Mouse (Mus musculus) right cerebral cortex, postnatal 25 days (tissue): ENCODE results near the gene Nus1.

Experiments used
- DNase-seq: peaks from one replicate; pipeline ENCODE4 v3.0.0; 2022

Nus1 gene

GRCm38 (mm10) chr10:52417299-52417997 is at the start of gene Nus1:
TSS of gene Nus1 (plus strand) at chr10:52417547.
- peak; percentile 96 for DNase-seq

DNA sequence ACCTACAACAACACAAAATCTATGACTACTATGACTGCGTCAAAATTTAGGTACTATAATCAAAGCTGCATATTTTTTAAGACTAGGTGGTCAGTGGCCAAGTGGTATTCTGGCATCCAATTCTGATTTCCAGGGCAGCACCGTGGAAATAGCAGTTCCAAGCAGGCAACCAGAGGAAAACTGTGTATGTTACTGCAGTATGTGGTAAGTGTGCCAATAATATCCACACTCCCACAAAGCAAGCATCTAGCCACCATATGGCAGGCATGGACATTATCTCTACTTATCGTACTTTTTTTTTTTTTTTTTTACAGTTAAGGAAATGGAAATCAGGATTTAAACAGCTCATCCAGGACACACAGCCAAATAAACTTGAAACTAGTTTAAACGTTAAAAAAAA is 49.0 kb upstream of the Nus1 start:
- no peak for DNase-seq

DNA sequence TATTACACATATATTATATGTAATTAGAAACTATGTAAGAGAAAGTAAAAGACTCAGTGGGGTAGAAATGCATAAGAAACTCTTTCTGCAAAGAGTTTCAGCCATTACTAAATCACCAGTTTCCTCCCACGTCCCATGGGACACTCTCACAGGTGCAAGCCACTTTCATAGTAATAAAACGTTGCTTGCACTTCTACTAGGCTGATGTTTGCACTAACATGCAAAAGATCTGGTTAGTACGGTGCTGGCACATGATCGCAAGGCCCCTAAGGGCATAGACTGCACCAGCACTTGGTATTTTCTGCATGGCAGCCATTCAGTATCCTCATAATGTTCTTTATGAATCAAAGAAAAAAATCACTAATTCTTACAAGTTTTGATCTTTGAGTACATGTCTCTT is 43.5 kb upstream of the Nus1 start:
- no peak for DNase-seq

- no peak for DNase-seq
These were observed 42.7 kb upstream of the Nus1 start for GRCm38 (mm10) chr10:52374651-52375050.

DNA sequence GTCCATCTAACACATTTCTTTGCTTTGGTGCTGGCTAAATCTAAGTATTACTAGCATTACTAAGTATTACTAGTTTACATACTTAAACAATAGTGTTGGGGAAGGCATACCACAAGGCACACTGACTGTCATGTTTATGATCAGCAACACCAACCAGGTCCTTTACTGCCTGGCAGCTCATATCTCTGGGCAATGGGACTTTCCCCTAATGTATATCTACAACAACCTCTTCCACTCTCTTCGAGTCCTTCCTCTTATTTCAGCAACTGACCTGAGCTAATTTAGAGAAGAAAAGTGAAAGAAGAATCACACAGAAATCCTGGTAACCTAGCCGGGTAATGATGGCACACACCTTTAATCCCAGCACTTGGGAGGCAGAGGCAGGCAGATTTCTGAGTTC is 40.9 kb upstream of the Nus1 start:
- DNase-seq, result no peak

GRCm38 (mm10) chr10:52377813-52378212 is 39.5 kb upstream of the Nus1 start:
- no peak for DNase-seq

- no peak for DNase-seq
These were observed 36.0 kb upstream of the Nus1 start for GRCm38 (mm10) chr10:52381321-52381801.

DNA sequence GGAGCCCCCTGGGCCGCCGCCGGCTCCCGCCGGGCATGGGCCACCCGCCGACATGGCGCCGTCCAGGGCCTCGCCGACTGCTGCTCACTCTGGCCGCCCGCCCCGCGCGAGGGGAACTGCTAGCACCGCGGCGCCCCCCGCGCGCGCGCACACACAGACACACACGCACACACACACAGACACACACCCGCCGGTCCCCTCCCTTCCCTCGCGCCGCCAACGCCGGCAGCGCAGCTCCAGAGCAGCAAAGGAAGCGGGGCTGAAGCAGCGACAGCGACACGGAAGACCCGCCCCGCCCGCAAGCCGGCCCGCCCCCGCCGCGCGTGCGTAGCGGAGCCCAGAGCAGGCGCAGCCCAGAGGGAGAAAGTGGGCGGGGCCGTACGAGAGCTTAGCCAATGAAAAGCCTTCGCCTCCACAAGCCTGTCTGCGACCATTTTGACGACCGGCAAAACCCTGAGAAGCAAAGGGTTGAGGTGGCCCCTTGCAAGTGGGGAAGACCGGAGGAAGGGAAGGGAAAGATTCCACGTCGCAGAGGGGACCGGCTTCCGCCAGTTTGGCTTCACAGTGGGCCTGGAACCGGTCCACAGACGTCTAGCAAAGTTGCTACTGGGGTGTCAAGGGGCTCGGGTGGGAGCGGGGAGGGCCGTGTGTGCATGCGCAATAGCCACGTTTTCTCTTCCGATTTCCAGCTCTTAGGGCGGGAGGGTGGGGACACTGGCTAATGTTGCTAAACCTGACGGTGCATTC is 35.3 kb upstream of the Nus1 start, which contains the start of gene Gopc:
Gene Gopc (minus strand): TSS at position 280 of the 747 bp plus-strand sequence.
- peak; percentile 98 for DNase-seq

DNA sequence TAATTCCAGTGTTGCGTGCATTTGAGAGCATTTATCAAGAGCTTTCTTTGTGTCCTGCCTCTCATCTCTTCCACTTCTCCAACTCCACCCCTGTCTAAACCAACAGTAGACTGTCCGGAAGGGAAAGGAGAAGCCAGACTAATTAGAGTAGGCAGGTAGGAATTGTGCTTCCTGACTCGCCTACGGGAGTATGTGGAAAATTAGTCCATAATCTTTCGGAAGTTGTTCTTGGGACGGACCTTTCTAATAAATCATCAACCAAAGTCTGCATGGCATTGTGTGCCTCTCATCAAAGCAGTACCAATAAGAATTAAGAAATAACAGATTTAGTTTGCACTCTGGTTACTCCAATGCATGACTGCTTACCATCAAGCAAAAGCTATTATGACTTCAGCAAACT is 34.3 kb upstream of the Nus1 start:
- no peak for DNase-seq

- no peak for DNase-seq
These were observed 33.8 kb upstream of the Nus1 start for GRCm38 (mm10) chr10:52383522-52383921.

DNA sequence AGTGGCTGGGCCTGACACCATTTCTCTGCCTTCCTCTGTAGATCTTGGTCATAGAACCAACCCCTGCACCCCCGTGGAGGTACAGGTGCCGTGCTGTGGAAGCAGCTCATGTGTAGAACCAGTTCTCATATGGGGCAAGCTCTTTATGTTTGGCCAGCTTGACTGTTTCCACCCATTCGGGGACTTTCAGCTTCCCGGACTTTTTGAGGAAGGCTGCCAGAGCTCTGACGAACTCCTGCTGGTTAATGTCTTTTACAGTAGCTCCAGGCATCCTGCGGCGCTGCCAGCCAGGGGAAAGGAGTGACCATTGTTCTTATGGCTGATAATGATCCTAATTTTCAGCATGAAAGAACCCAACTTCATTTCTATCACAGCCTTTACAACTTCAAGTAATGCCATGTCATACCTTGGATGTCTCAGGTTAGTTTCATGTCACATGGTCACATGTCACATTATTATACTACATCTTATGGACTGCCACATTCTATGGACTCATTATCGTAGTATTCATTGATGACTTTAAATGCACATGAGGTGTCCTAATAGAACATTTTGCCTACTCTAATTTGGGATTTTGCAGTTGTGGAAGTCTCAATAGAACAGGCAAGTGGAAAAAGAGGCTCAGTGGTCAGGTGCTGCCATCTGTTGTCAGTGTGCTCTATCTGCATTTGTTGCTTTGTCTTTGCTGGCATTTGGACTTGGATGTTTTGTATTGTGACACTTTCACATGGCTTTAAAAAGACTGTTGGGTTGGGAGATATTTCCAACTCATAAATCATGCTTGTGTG is 32.3 kb upstream of the Nus1 start:
- no peak for DNase-seq

- no peak for DNase-seq
These were observed 30.2 kb upstream of the Nus1 start for GRCm38 (mm10) chr10:52387192-52387591.

DNA sequence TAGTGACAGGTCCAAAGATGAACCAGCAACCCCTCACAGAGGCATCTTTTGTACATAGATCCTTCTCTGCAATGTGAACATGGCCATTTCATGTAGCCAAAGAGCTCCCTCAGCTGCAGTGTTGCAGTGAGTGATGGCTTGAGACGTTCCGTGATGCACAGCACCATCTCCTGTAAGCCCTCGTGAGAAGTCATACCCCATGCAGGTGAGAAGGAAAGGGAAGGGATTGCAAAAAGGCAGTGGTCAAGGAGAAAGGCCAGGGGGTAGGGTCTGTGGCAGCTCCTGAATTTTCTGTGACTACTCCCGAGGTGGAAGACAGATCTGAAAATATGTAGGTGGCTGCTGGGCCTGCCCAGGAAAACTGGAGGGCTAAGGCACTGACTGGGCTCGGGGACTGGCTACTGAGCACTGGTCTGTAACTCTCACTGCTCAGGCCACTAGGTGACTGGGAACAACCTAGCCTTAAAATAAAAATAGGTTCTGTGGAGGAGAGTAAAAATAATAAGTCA is 28.4 kb upstream of the Nus1 start, which contains the start of gene Nepn:
Gene Nepn (plus strand): TSS at position 51 of the 509 bp plus-strand sequence.
- DNase-seq, result no peak

DNA sequence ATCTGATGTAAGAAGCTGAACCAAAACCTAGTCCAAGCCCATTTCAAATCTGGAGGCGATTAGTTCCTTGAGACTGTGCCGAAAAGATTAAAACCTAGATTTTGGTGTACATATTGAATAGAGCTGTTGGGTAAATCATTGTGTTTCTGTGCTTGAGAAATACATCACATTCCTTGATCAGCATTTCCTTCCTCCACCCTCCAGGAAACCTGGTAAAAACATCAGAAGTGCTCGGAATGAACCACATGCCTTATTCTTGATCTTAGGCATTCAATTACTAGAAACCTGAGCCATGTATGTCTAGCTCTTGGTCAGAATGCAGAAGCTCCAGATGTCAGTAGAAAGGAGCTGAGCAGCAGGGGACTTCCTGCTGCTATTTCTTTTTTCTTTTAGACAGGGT is 27.9 kb upstream of the Nus1 start:
- no peak for DNase-seq

DNA sequence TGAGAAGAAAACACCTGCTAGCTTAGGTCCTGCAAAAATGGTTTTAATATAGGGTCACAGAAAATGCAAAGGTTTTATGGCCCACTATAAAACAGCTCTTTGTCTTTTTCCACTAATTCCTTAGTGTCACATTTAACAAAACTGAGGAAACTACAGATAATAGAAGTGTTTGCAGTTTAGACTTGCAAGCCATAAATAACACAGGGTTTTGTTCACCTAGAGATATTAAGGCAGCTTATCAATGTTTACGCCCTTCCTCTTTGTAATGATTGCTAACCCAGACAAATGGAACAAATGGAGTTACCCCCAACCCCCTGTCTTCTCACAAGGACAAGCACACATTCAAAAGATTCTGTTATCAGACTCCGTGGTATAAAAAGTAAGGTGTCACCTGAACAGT is 26.1 kb upstream of the Nus1 start:
- no peak for DNase-seq

DNA sequence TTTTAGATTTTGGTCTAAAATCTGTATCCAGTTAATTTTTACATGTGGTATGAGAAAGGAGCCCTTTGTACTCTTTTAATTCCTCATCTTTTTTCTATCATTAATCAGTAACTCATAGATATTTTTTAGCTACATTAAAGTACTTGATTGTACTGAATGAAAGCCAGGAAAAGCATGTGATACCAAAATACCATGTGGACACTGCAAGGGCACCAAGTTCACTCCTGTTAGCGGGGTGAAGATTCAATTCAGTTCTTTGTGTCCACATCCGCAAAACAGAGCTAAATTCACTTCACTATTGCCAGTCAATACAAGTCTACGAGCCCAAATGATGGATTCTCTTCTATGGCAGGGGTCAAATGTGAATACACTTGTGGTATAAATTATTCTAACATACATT is 20.7 kb upstream of the Nus1 start:
- no peak for DNase-seq

GRCm38 (mm10) chr10:52398715-52399114 is 18.6 kb upstream of the Nus1 start:
- no peak for DNase-seq

DNA sequence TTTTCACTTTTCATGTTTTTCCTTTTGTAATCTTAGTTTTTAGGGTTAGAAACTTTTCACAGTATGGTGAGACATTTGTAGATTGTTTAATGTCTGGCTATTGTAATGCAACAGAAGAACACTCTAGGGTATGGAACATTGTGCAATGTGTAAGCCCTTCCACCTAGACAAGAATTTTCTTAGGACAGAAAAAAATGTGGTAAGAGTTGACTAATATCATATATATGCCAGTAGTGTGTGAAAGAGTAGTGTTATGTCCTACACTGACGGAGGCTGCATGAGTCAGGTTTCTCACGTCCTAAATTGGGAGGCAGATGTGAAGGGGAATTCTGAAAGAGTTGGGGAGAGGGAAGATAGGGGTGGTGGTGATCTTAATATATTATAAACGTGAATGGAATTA is 17.6 kb upstream of the Nus1 start:
- DNase-seq, result no peak

- DNase-seq, result no peak
These were observed 12.2 kb upstream of the Nus1 start for GRCm38 (mm10) chr10:52405160-52405559.

- no peak for DNase-seq
These were observed 9.8 kb upstream of the Nus1 start for GRCm38 (mm10) chr10:52407526-52407925.

DNA sequence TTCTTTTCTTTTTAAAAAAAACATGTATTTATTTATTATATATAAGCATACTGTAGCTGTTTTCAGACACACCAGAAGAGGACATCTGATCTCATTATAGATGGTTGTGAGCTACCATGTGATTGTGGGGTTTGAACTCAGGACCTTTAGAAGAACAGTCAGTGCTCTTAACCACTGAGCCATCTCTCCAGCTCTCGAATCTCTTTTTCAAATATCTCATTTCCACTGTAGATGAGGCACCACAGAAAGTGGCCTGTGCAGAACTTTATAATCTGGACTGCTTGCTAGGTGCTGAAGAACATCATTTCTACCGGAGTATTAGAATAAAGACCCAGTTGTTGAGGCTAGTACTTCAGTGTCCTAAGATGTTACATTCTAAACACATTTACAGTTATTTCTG is 2.3 kb upstream of the Nus1 start:
- no peak for DNase-seq

- no peak for DNase-seq
These were observed 889 bp upstream of the Nus1 start for GRCm38 (mm10) chr10:52416458-52416857.
